Mouse (Mus musculus) kidney, postnatal 14 days (tissue): ENCODE data around the gene Bbox1.
A peak's percentile ranks its signal among the peaks of the same experiment; 100 is the strongest.

Experiments
- DNase-seq: peaks from one replicate; pipeline ENCODE4 v3.0.0; 2022; ENCODE audit warnings: mixed read lengths

Bbox1 gene

GRCm38 (mm10) chr2:110269281-110269680 lies 45.1 kb downstream of the Bbox1 start:
- peak; percentile 30 for DNase-seq

GRCm38 (mm10) chr2:110232252-110232651 lies 82.1 kb downstream of the Bbox1 start:
- DNase-seq: no peak

- DNase-seq: peak; percentile 34
Observed at GRCm38 (mm10) chr2:110230753-110231152, 83.6 kb downstream of the Bbox1 start.

GRCm38 (mm10) chr2:110229143-110230087 lies 84.9 kb downstream of the Bbox1 start:
- peak; percentile 85 for DNase-seq

GRCm38 (mm10) chr2:110226421-110226820 lies 87.9 kb downstream of the Bbox1 start:
- peak; percentile 82 for DNase-seq

- no peak for DNase-seq
Observed at GRCm38 (mm10) chr2:110225969-110226368, 88.4 kb downstream of the Bbox1 start.

GRCm38 (mm10) chr2:110222793-110223192 lies 91.6 kb downstream of the Bbox1 start:
- no peak for DNase-seq

- DNase-seq: peak; percentile 74
Observed at GRCm38 (mm10) chr2:110220492-110220891, 93.9 kb downstream of the Bbox1 start.

- no peak for DNase-seq
Observed at GRCm38 (mm10) chr2:110215685-110216058, 98.7 kb downstream of the Bbox1 start.

- DNase-seq: peak; percentile 75
Observed at GRCm38 (mm10) chr2:110214991-110215684, 99.2 kb downstream of the Bbox1 start.

GRCm38 (mm10) chr2:110214278-110214677 lies 100.1 kb downstream of the Bbox1 start:
- DNase-seq: no peak
